Mouse (Mus musculus): Measurements from ENCODE around the gene Orc1. TPM values are rescaled to one million over a fixed set of nuclear protein-coding genes. Genes with fewer than 3 reads are reported as not detected.

The Orc1 gene
- 7.4 and 7.5 TPM in 2 replicates for polyA plus RNA-seq (2015; fragmentation: Nextera tagmentation; extraction: Ambion mirVana)

GRCm38 (mm10) chr4:108578840-108579742 lies at the start of gene Orc1, which contains the start of gene Prpf38a:
Gene Orc1, plus strand, starts transcription at chr4:108579423.
Gene Prpf38a, minus strand, starts transcription at chr4:108579336.
- Histone ChIP-seq H3K9me3 (replicated peaks) (no peaks in the 10 kb centered on the region), H3K9ac (peak within 1 kb of the TSS; percentile 71), H3K4me3 (replicated peaks) (peak within 1 kb of the TSS; percentile 76), H3K4me2 (replicated peaks) (peak within 1 kb of the TSS; percentile 91), H3K36me3 (peaks cover 16% of the 10 kb centered on the region), H3K4me1 (peaks cover 20% of the 10 kb centered on the region), H3K27me3 (no peaks in the 10 kb centered on the region), H3K27ac (replicated peaks) (peak within 1 kb of the TSS; percentile 82)
- ATAC-seq (ENCODE audit: insufficient number of reproducible peaks, low FRiP score, low TSS enrichment, low read depth): peak; percentile 99
- under 1% methylated on average over 64 of the region's 64 CpGs for whole genome bisulfite sequencing

GRCm38 (mm10) chr4:108539701-108540100 lies 39.5 kb upstream of the Orc1 start:
- Histone ChIP-seq H3K4me3 (replicated peaks) (no peak overlapping the region), H3K9me3 (replicated peaks) (no peaks in the 10 kb centered on the region), H3K36me3 (peaks cover 12% of the 10 kb centered on the region), H3K4me2 (replicated peaks) (no peak overlapping the region), H3K27ac (replicated peaks) (no peak overlapping the region), H3K4me1 (no peaks in the 10 kb centered on the region), H3K27me3 (no peaks in the 10 kb centered on the region), H3K9ac (no peak overlapping the region)
- WGBS: 48% methylated on average over 2 of the region's 2 CpGs
- no peak for ATAC-seq (ENCODE audit: insufficient number of reproducible peaks, low FRiP score, low TSS enrichment, low read depth)

- H3K9me3 ChIP-seq (replicated peaks): no peaks in the 10 kb centered on the region
- H3K4me1 ChIP-seq: no peaks in the 10 kb centered on the region
- ATAC-seq (ENCODE audit: insufficient number of reproducible peaks, low FRiP score, low TSS enrichment, low read depth): no peak
- no peak overlapping the region for H3K9ac ChIP-seq
- H3K4me3 ChIP-seq (replicated peaks): no peak overlapping the region
- peaks cover 72% of the 10 kb centered on the region for H3K36me3 ChIP-seq
- no peak overlapping the region for H3K4me2 ChIP-seq (replicated peaks)
- no peak overlapping the region for H3K27ac ChIP-seq (replicated peaks)
- 82% methylated on average over 1 of the region's 1 CpGs for WGBS
- no peaks in the 10 kb centered on the region for H3K27me3 ChIP-seq
These were observed 14.2 kb upstream of the Orc1 start for GRCm38 (mm10) chr4:108565026-108565425.

DNA sequence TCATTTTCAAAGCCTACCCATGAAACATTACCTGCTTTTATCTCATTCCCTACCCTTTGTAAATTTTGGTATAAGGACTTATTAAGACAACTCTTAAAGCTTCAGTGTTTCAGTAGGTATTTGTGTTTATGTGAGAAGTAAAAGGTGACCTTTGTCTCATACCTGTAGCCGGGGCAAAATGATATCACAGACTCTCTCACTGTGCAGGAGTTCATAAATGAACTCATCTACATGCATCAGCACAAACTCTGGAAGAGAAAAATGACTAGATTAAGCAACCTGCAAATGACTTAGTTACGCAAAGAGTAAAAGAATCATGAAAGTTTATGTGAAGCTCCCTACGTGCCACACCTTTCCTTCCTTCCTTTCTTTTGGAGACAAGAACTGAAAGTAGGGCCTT lies 6.6 kb upstream of the Orc1 start:
- no peak overlapping the region for H3K9ac ChIP-seq
- H3K4me1 ChIP-seq: peaks cover 6% of the 10 kb centered on the region
- no peak overlapping the region for H3K4me2 ChIP-seq (replicated peaks)
- H3K27me3 ChIP-seq: no peaks in the 10 kb centered on the region
- no peaks in the 10 kb centered on the region for H3K9me3 ChIP-seq (replicated peaks)
- H3K4me3 ChIP-seq (replicated peaks): no peak overlapping the region
- no peak overlapping the region for H3K27ac ChIP-seq (replicated peaks)
- peaks cover 61% of the 10 kb centered on the region for H3K36me3 ChIP-seq
- 92% methylated on average over 3 of the region's 3 CpGs for WGBS
- ATAC-seq (ENCODE audit: insufficient number of reproducible peaks, low FRiP score, low TSS enrichment, low read depth): no peak

- ATAC-seq (ENCODE audit: insufficient number of reproducible peaks, low FRiP score, low TSS enrichment, low read depth): no peak
- peaks cover 20% of the 10 kb centered on the region for H3K4me1 ChIP-seq
- peak overlapping the region; percentile 91 for H3K4me2 ChIP-seq (replicated peaks)
- H3K4me3 ChIP-seq (replicated peaks): peak overlapping the region; percentile 76
- peak overlapping the region; percentile 82 for H3K27ac ChIP-seq (replicated peaks)
- H3K27me3 ChIP-seq: no peaks in the 10 kb centered on the region
- peaks cover 12% of the 10 kb centered on the region for H3K36me3 ChIP-seq
- H3K9me3 ChIP-seq (replicated peaks): no peaks in the 10 kb centered on the region
- peak overlapping the region; percentile 47 for H3K9ac ChIP-seq
- under 1% methylated on average over 16 of the region's 16 CpGs for WGBS
These were observed 654 bp downstream of the Orc1 start for GRCm38 (mm10) chr4:108579743-108580411.

- Histone ChIP-seq H3K4me3 (replicated peaks) (no peak overlapping the region), H3K27ac (replicated peaks) (no peak overlapping the region), H3K4me2 (replicated peaks) (no peak overlapping the region), H3K9me3 (replicated peaks) (no peaks in the 10 kb centered on the region), H3K9ac (no peak overlapping the region), H3K36me3 (no peaks in the 10 kb centered on the region), H3K27me3 (no peaks in the 10 kb centered on the region), H3K4me1 (no peaks in the 10 kb centered on the region)
- WGBS: 86% methylated on average over 2 of the region's 2 CpGs
- ATAC-seq (ENCODE audit: insufficient number of reproducible peaks, low FRiP score, low TSS enrichment, low read depth): no peak
These were observed 14.2 kb downstream of the Orc1 start for GRCm38 (mm10) chr4:108593376-108593775.

DNA sequence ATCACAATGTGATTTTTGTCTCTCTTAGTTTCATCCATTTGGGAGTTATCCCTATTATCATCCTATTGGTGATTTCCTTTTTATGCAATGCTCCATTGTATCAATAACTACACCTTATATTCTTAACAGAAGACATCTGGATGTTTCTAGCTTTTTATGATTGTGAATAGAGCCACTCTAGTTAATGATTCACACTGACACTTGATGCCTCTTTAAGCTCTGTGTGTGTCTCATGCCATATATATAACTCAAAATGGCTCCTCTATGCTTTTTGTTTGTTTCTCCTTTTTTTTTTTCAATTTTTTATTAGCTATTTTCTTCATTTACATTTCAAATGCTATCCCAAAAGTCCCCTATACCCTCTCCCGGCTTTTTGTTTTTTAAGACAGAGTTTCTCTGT lies 16.6 kb downstream of the Orc1 start:
- no peak for ATAC-seq (ENCODE audit: insufficient number of reproducible peaks, low FRiP score, low TSS enrichment, low read depth)
- Histone ChIP-seq H3K27ac (replicated peaks) (no peak overlapping the region), H3K9me3 (replicated peaks) (no peaks in the 10 kb centered on the region), H3K4me2 (replicated peaks) (no peak overlapping the region), H3K4me1 (no peaks in the 10 kb centered on the region), H3K27me3 (no peaks in the 10 kb centered on the region), H3K4me3 (replicated peaks) (no peak overlapping the region), H3K9ac (no peak overlapping the region), H3K36me3 (peaks cover 9% of the 10 kb centered on the region; the same call in 1 of the 2 replicates)
- WGBS: 85% methylated on average over 1 of the region's 1 CpGs

- H3K27me3 ChIP-seq: no peaks in the 10 kb centered on the region
- H3K27ac ChIP-seq (replicated peaks): no peak overlapping the region
- no peak overlapping the region for H3K4me3 ChIP-seq (replicated peaks)
- 86% methylated on average over 4 of the region's 4 CpGs for WGBS
- H3K4me1 ChIP-seq: no peaks in the 10 kb centered on the region
- H3K36me3 ChIP-seq: peaks cover 21% of the 10 kb centered on the region
- ATAC-seq (ENCODE audit: insufficient number of reproducible peaks, low FRiP score, low TSS enrichment, low read depth): no peak
- H3K9ac ChIP-seq: no peak overlapping the region
- no peak overlapping the region for H3K4me2 ChIP-seq (replicated peaks)
- H3K9me3 ChIP-seq (replicated peaks): no peaks in the 10 kb centered on the region
These were observed 19.1 kb downstream of the Orc1 start for GRCm38 (mm10) chr4:108598306-108598705.

- no peak overlapping the region for H3K4me3 ChIP-seq (replicated peaks)
- H3K27me3 ChIP-seq: no peaks in the 10 kb centered on the region
- no peak overlapping the region for H3K9ac ChIP-seq
- H3K27ac ChIP-seq (replicated peaks): no peak overlapping the region
- H3K9me3 ChIP-seq (replicated peaks): no peaks in the 10 kb centered on the region
- no peak for ATAC-seq (ENCODE audit: insufficient number of reproducible peaks, low FRiP score, low TSS enrichment, low read depth)
- WGBS: 96% methylated on average over 7 of the region's 7 CpGs
- H3K4me2 ChIP-seq (replicated peaks): no peak overlapping the region
- H3K36me3 ChIP-seq: peaks cover 42% of the 10 kb centered on the region
- no peaks in the 10 kb centered on the region for H3K4me1 ChIP-seq
These were observed 22.6 kb downstream of the Orc1 start for GRCm38 (mm10) chr4:108601870-108602269.

DNA sequence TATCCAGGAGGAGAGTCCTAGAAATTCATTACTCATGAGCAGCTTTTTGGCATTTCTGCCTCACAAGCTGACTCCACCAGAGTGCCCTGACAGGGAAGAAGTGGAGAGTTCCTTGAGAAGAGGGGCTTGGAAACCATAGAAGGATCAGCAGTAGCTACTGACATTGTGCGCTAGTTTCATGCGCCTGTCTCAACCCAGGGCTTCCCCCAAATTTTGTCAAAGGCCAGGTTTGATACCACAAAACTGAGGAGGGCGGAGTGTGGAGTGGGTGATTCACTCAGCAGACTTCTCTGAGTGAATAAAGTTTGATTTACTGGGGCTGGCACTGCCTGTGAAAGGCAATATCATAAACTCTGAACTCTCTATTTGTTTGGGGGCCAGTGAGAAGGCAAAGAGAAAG lies 29.4 kb downstream of the Orc1 start:
- Histone ChIP-seq H3K9me3 (replicated peaks) (no peaks in the 10 kb centered on the region), H3K9ac (no peak overlapping the region), H3K36me3 (peaks cover 18% of the 10 kb centered on the region), H3K27ac (replicated peaks) (no peak overlapping the region), H3K4me1 (no peaks in the 10 kb centered on the region), H3K4me2 (replicated peaks) (no peak overlapping the region), H3K4me3 (replicated peaks) (no peak overlapping the region), H3K27me3 (no peaks in the 10 kb centered on the region)
- WGBS: 89% methylated on average over 3 of the region's 3 CpGs
- no peak for ATAC-seq (ENCODE audit: insufficient number of reproducible peaks, low FRiP score, low TSS enrichment, low read depth)

- ATAC-seq (ENCODE audit: insufficient number of reproducible peaks, low FRiP score, low TSS enrichment, low read depth): no peak
- Histone ChIP-seq H3K4me2 (replicated peaks) (no peak overlapping the region), H3K27ac (replicated peaks) (no peak overlapping the region), H3K36me3 (no peaks in the 10 kb centered on the region), H3K4me1 (no peaks in the 10 kb centered on the region), H3K27me3 (no peaks in the 10 kb centered on the region), H3K9me3 (replicated peaks) (no peaks in the 10 kb centered on the region), H3K4me3 (replicated peaks) (no peak overlapping the region), H3K9ac (no peak overlapping the region)
- 88% methylated on average over 5 of the region's 5 CpGs for WGBS
These were observed 31.7 kb downstream of the Orc1 start for GRCm38 (mm10) chr4:108610935-108611334.

Data from embryonic facial prominence, embryonic 15.5 days (tissue).